Mouse (Mus musculus) lung, adult 2 months (tissue): ENCODE data around the gene Rreb1.

Experiments
- CTCF ChIP-seq: fragments of 200-500 bp; IDR thresholded peaks from 2 replicates; pipeline ENCODE4 v1.5.1; 2011; ENCODE audit warnings: mild to moderate bottlenecking, low read length, control low read depth; ENCODE audit not compliant: insufficient read depth
- POLR2A ChIP-seq: fragments of 200-500 bp; IDR thresholded peaks from 2 replicates; pipeline ENCODE4 v1.6.1; 2011; ENCODE audit warnings: low read depth, mild to moderate bottlenecking, control low read depth, low read length, borderline replicate concordance; ENCODE audit errors: extremely low read depth

DNA sequence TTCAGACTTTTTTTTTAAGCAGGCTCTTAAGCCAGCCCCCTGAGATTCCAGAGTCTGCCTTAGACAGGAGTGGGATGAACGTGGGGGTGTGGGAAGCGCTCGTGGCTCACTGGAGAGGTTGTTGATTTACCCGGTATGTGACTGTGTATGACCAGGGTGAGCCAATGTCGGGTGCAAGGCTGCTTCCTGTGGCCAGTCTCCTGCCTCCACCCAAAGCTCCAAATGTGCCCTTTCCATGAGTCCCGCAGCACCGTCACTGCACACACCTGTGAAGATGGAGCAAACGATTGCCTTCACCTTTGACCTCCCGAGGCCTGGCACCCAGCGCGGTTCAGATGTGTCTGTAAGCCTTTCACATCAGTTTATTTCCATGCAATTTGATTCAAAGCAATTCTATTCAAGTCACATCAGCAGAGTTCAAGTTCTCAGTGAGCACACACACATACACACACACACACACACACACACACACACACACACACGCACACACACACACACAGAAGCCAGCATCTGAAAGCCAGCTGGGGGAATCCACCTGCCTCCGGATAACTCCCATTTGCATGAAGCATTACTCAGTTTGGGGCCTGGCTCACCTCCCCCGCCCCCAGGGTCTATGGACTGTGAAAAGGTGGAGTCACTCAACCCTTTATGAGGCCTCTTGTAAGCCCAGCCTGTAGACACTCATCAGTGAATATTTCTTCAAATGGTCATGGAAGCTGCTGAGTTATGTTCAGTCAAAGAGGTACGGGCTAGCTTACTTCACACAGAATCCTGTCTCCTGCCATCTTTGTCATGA is 188.3 kb downstream of the Rreb1 start:
- TF ChIP-seq CTCF (no peak), POLR2A (no peak)
